Mouse (Mus musculus) CD4-positive, CD25-positive, alpha-beta regulatory T cell, adult 2 months (primary cell): ENCODE results near the gene Hba-x.
A peak's percentile ranks its signal among the peaks of the same experiment; 100 is the strongest.
"Not testable (repeated sequence)": the region's sequence is repeated elsewhere in the genome, so short reads cannot be mapped to it uniquely, and the experiment has no call there.

Experiments used
- DNase-seq: peaks from one replicate; pipeline ENCODE4 v3.0.0-alpha.2; 2012; ENCODE audit warnings: low read depth, low spot score

Hba-x gene

DNA sequence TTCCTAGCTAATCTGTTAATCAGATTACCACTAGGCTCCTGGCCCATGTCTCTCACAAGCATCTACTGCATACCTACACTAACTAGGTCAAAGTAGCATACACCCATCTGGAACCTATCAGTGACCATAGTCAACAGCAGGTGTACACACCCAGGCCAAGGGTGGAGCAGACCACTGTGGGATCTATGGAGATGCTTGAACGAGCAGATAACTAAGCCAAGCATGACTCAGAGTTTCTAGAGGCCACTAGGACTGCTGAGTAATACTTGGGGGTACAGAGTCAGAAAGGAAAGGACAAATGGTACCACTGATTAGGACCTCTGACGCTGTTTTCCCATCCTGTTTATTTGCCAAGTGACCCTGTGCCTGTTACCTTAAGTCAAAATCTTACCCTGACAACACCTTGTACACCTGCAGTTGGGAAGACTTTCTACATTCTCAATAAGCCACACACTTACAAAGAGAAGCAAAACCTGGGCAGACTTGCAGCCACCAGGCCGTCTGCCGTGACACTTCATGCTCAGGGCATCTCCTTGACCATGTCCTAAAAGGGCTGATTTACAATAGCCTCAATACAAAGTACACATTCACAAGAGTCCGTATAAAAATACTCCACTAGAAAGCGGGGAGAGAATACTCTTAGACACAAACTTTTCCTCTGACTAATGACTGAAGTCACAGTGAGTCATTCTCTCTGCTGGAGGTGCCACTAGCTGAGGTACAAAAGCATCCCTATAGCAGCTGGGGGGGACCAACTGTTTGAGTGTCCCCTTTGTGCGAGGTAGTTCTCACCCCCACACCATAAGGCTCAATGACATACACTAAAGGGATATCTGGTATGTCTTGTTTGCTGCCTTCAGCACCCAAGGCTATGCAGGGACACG is 25.1 kb upstream of the Hba-x start:
- no peak for DNase-seq

DNA sequence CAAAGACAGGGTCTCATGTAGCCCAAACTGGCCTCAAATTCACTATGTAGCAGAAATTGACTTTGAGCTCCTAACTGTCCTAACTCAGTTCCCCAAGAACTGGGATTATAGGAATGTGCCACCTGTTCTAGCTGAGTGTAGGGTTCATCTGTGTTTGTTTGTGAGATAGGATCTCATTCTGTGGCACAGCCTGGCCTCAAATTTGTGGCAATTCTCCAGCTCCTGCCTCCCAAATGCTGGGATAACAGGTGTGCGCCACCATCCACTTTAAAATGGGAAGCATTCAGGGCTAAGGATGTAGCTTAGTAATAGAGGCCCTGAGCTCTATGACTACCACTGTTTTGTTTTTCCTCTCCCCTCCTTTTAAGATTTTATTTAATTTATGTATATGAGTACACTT is 23.1 kb upstream of the Hba-x start:
- no peak for DNase-seq

DNA sequence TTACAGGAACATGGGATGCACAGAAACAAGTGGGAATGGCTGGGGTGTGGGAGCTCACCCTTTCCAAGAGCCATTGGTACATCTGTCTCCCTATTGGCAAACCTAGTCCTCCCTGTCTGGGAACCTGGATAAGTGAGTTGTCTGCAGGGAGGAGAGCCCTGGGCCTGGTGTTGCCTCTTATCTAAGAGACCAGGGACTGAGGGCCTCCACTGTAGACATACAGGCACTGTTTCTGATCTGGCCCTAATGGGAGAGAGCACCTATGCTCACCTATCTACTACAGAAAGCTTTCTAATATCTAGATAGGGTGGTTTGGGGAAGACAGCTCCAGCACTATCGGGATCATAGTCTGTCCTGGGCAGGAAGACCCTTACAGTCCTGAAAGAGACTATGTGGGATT is 20.1 kb upstream of the Hba-x start:
- no peak for DNase-seq

DNA sequence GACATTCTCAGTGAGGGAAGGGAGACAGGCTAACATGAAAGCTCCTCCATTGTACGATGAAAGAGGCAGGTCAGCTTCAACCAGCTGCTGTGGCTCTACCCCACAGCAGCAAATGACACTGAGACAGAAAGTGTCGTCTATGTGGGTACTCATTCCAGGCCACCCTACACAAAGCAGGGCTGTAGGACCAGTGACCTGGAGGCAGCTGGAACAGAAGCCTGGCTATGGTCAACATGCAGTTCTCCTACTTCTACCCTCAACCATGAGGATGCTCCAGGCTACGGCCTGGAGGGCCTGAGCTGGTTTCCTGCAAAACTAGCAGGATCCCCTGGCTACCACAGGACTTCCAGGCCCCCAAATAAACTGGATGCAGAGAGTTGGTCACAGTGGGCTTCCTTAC is 19.6 kb upstream of the Hba-x start:
- no peak for DNase-seq

DNA sequence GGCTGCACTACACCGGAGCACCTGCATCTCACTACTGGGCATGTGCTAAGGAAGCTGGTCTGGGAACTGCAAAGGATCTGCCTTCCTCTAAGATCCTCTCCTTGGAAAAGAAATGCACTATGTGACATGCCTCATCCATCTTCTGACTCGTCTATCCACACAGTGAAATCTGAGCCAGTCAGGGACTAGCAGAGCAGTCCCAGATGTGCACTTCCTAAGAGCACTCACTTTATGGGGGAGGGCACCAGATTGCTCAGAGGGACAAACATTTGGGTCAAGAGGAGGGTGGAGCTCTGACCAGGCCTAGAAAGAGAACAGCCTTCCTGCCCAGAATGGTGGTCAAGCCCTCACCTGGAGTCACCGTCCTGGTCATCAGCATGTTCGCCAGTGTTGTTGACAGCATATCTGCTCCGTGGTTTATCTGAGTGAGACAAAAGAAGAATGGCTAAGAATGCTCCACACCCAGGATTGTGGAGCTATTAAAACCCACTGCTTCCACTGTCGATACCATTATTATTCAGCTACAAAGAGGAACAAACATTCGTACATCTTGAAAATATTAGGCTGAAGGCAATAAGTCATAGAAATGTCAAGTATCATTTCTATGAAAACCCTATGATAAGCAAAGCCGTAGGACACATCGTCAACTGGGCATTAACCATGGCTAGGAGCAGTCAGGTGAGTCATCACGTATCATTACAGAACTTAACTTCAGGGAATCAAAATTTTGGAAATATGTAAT is 13.4 kb upstream of the Hba-x start:
- DNase-seq: no peak

DNA sequence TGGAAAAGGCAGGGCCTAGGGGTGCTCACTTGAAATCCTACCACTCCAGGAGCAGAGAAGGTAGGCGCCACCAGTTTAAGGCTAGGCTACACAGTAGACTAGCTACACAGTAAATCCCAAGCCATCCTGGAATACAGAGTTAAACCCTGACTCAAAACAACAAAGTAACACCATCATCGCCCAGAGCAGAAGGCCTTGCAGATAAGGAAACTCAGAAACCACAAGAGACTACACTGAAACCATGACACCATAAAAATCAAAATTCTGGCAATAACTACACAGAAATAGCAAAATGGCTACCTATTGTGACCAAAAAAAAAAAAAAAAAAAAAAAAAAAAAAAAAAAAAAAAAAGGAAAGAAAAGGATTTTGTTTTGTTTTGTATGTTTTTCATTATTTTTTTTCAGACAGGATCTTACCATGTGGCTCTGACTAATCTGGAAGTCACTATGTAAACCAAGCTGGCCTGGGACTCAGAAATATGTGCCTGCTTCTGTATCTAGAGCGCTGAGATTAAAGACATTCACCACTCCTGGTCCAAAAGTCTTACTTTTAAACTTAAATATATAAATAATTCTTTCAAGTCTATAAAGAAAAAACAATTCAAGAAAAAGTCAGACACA is 11.0 kb upstream of the Hba-x start:
- peak; percentile 7 for DNase-seq

DNA sequence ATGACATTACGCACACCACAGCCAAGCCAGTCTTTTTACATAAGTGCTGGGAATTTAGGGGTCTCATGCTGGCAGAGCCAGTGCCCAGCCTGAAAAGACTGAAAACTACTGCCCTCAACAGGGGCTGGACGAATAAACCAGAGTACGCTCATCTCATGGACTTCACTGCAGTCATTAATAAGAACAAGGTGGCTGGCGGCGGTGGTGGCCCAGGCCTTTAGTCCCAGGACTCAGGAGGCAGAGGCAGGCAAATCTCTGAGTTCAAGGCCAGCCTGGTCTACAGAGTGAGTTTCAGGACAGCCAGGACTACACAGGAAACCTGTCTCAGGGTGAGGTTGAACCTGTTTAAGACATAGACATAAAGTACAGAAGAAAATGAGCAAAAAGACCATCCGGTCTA is 10.0 kb upstream of the Hba-x start:
- no peak for DNase-seq

DNA sequence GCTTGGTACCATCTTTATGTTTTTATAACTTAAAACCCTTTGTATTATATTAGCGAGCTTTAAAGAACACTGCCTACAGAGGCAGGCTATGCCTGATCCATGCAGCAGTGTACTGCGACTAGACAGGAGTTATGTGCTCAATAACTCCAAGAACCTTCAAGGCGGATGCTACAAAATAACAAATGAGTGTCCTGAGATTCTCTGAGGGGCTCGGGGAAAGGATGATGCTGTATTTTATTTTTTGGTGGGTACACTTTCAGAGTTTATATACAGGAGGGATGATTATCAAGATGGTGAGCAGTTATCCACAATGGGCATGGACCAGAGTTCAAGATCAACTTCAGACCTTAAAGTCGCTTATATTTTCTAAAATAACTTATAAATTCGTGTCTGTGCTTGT is 9.4 kb upstream of the Hba-x start:
- DNase-seq: peak; percentile 13

DNA sequence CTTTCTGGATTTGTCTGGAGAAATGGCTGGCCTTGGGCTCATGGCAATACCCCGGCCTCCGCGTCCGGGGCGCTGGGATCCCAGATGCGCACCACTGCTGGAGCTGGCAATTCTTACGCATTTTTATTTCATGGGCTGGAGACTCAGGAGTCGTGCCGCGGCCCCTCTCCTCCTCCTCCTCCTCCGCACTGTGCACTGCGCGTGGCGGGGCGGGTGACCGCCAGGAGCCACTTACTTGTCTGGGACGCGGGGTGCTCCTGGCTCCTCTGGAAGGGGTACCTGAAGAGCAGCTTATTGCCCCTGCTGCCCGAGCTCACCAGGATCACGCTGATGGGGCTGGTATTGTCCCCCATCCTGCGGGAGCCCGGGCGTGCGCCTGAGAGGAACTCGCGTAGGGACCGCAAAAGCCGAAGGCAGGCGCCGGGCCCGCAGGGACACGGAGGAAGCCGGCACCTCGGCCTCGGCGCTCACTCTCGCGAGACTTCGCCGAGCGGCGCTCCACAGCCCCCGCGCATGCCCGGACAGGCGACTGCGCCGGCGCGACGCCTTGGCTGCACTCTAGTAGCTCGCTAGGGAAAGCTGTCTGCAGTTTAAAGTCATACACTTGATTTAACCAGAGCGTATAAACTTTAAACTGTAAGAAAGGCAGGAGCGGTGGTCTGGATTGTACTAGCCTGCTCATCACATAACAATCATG is 8.9 kb upstream of the Hba-x start, which contains the start of gene Nprl3:
Gene Nprl3 (minus strand): TSS at position 520 of the 697 bp plus-strand sequence.
- peak; percentile 98 for DNase-seq

DNA sequence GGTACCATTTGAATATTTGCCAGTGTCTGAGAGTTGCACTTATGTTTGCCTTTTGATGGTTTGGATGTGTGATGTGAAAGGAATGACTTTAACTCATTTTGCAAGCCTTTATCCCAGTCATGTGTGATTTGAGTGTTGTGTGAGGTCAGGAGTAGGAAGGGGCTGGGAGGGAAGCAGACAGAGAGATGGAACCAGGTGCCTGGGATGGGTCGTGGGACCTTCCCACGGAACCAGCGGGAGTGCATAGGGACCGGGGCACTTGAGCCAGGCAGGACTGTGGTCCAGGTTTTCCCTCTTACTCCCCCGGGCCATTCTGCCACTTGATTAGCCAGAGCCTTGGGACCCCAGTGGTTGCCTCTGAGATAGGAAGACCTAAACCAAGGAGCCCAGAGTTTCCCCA is 8.2 kb upstream of the Hba-x start:
- no peak for DNase-seq

DNA sequence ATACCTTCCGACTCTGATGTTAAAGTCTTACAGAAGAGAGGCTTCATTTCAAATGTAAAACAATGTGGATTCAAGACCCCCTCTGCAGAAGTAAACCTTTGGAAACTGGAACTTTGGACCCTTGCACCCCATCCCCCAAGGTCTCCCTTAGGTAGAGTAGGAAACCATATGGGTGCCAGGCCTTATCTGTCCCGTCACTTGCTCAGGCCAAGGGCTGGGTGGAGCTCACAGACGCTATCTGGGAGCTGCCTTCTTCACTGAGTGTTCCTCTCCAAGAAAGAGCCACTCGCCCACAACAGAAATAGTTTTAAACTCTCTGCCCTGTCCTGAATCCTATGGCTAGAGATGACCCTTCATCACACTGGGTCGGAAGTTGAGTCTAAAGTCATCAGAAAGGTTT is 7.2 kb upstream of the Hba-x start:
- no peak for DNase-seq

DNA sequence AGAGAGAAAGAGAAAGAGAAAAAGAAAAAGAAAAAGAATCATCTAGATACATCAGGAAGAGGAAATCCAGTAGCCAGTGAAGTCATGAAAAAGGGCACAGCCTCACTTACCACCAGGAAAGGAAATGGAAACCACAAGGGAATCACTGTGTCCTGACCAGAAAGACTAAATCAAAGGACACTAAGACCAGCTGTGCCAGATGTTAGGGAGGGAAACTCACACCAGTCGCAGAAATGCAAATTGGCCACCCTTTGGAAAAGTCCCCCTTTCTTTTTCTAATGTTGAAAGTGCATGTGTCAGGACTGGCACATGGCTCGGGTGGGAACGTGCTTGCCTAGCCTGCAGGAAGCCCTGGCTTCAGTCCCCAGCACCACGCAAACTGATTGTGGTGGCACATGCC is 5.0 kb upstream of the Hba-x start:
- DNase-seq: no peak

DNA sequence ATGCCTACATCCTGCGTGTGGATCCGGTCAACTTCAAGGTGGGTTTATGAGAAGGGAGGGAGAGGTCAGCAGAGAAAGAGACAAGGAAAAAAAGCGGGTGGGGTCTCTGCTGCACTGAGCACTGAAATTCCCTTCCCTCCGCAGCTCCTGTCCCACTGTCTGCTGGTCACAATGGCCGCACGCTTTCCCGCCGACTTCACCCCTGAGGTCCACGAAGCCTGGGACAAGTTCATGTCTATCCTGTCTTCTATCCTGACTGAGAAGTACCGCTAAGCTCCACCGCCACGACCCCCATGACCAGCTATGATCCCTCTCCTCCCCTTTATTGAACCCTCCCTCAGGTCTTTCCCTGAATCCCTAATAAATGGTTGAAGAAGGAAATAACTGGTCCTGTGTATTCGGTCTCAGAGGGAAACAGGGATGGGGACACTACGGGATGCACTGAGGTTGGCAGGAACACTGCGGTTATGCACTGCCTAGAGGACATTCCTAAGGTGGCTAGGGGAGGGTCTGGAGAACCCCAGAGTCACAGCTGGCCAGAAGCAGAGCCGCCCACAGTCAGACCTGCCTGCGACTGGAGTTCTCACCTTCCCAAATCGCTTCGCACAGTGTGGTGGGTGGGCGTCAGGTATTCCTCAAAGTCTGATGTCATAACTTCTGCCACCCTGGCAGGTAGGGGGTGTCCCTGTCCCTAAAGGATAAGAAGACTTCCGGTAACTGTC is 1.7 kb downstream of the Hba-x start:
- no peak for DNase-seq

DNA sequence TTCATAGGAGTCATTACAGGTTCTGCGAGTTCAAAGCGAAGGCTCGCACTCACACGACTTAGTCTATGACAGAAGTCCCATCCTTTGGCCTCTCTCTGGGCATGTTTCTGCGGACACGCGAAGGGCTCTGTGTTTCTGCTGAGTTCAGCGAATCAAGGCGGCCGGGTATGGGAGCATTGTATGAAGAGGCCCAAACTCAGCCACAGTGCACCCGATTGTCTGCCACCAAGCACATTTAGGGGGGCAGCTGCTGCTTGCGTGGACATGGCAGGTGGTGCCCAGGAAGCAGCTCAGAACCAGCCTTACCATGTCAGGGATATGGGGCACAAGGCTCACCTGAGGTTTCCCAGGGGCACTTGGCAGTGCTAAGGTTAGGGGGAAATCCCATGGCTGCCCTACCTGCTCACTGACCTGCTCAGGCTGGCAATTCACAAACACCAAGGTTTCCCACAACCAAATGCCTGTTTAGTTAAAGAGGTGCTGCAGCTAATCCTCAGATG is 2.3 kb downstream of the Hba-x start:
- DNase-seq: no peak

DNA sequence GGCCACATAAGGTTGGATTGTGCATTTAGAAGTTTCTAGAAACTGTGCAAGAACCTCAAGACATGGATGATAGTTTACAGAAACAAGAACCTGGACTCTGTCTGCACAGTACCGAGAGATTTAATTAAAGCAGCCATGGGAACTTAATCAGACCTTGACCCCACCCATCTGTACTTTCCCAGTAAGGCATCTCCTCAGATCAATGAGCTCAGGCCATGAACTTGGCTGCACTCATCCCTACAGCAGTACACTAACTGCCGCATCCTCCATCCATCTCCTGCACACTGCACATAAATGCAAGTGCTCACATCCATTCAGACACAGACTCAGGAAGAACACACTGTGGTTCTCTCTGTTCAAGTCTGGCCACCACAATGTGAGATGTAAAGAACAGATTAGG is 4.4 kb downstream of the Hba-x start:
- DNase-seq: no peak

DNA sequence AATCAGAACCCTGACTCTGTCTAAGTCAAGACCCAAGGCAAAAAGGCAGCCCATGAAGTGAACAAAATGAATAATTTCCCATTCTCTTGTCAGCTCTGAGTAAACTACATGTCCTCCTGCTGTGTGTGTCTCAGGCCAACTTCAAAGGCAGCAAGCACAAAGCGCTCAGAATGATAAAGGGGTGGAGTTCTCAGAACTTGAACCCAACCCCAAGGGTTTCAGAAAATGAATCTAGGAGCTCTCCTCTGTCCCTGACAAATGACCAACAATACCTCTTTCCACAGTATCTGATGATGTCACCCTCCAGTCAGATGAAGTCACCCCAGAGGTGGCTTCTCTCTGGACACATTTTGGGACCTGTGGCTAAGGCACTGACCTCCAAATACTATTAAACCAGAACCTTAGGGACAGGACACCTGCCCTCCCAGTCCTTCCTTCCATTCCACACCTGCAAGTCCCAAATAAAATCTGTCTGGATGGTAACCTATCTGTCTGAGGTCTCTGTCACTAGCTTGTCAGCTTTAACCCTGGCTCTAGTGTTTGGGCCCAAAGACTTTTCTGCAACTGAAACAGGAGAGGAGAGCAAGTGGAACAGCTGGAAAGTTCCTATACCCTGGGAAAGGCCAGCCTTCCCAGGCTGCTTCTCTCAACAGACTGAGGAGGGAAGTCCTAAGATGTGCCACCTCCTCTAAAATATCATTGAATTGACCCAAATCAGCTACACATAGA is 5.4 kb downstream of the Hba-x start:
- no peak for DNase-seq

DNA sequence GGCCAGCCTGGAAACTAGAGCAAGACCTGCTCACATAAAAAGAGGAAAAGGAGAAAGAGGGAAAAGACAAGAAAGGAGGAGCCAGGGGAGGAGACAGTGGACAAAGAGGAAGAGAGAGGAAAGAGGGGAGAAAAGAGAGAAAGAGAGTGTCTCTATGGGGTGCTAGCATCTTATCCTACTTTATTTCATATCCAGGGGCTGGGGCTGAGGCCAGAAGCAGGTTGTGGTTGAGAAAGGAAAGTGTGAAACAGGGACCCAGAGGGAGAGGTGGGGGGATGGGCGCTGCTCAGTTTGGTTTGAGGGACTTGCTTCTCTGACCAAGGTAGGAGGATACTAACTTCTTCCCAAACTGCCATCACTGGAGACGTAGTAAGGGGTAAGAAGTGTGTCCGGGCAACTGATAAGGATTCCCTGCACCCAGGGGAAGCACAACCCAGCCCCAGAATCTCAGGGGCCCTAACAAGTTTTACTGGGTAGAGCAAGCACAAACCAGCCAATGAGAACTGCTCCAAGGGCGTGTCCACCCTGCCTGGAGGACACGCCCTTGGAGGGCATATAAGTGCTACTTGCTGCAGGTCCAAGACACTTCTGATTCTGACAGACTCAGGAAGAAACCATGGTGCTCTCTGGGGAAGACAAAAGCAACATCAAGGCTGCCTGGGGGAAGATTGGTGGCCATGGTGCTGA is 7.0 kb downstream of the Hba-x start, which contains the start of gene Hba-a1:
Gene Hba-a1 (plus strand): TSS at position 421 of the 687 bp plus-strand sequence.
- DNase-seq: not testable (repeated sequence)

DNA sequence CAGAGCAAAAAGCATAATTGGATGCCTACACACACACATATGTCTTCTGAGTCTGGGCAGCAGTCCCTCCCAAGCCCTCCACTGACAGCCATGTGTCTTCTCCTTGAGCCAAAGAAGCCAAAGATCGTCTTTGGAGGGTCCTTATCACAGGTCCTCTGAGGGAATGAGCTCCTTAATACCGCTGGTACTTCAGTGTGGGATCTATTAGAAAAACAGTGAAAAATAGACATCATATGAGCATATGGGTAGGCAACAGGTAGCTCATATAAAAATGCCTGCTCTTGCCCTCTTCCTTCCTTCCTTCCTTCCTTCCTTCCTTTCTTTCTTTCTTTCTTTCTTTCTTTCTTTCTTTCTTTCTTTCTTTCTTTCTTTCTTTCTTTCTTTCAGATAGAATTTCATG is 8.4 kb downstream of the Hba-x start:
- not testable (repeated sequence) for DNase-seq

DNA sequence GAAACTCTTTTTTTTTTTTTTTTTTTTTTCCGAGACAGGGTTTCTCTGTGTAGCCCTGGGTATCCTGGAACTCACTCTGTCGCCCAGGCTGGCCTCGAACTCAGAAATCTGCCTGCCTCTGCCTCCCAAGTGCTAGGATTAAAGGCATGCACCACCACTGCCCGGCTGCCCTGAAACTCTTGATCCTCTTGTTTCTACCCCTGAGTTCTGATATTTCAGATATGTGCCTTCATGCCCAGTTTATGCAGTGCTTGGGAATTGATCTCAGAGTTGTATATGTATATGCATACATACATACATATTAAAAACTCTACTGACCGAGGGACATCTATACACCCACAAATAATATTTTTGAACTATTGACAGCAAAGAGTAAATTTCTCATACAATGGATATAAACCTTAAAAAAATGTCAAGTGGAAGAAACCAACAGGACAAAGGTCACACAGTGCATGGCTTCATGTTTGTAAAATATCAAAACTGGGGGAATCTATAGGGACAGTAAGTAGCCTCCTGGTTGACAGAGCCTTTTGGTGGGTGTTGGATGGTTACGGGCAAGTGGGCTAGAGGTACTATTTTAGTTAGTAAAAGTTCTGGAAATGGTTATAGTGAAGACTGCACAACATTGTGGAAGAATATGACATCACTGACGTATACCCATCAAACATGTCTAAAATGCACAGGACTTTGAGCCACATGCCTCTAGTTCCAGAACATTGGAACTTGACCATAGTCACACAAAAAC is 9.0 kb downstream of the Hba-x start:
- DNase-seq: no peak
